Mouse (Mus musculus): ENCODE data around the gene Cttnbp2.

Gene Cttnbp2

GRCm38 (mm10) chr6:18477313-18477930 lies 37.2 kb downstream of the Cttnbp2 start:
- in situ Hi-C loops (cut with MboI; ENCODE audit: low pct_unique_long_range_greater_than_20kb in 1 of 2, low sequenced_read_pairs in 2 of 2, unreplicated experiment in 1 of 2): no loop called here

- in situ Hi-C loops (cut with MboI; ENCODE audit: low pct_unique_long_range_greater_than_20kb in 1 of 2, low sequenced_read_pairs in 2 of 2, unreplicated experiment in 1 of 2): no loop called here
Measured at GRCm38 (mm10) chr6:18474983-18475382, 39.7 kb downstream of the Cttnbp2 start.

- in situ Hi-C loops (cut with MboI; ENCODE audit: low pct_unique_long_range_greater_than_20kb in 1 of 2, low sequenced_read_pairs in 2 of 2, unreplicated experiment in 1 of 2): no loop called here
Measured at GRCm38 (mm10) chr6:18474541-18474940, 40.1 kb downstream of the Cttnbp2 start.

DNA sequence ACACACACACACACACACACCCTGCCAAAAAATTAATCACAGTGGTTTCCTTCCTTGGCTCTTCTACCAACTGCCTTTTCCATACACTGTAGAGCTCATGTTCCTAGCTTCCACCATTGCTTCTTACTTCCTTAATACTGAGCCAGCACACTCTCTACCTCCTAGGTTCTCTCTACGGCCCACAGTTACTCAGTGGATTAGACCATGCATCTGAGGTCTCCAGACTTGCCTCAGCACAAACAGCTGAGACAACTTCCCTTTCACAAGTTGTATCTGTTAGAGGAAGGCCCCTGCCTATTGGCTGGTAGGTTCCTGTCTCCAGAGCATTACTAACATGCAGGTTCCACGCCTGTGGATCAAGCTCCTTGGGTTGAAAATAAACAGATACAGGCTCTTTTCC lies 45.4 kb downstream of the Cttnbp2 start:
- in situ Hi-C loops (cut with MboI; ENCODE audit: low pct_unique_long_range_greater_than_20kb in 1 of 2, low sequenced_read_pairs in 2 of 2, unreplicated experiment in 1 of 2): no loop called here

- in situ Hi-C loops (cut with MboI; ENCODE audit: low pct_unique_long_range_greater_than_20kb in 1 of 2, low sequenced_read_pairs in 2 of 2, unreplicated experiment in 1 of 2): no loop called here
Measured at GRCm38 (mm10) chr6:18467777-18468176, 46.9 kb downstream of the Cttnbp2 start.

DNA sequence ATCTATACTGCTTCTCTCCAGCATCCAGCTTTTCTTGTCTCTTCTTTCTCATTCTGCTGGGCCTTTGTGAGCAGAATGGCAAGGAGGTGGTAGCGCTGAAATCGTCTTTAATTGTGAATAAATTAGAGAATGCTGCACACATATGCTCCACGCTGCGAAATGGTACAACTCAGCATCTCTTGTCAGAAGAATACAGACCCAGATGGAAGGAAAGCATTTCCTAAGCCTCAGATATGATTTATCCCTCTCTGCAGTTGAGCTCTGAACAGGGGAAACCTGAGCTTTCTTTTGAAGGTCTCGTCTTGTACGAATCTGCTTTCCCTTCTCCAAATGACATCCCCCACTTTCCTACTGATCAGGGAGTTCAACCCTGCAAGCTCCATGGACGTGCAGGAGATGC lies 48.4 kb downstream of the Cttnbp2 start:
- in situ Hi-C loops (cut with MboI; ENCODE audit: low pct_unique_long_range_greater_than_20kb in 1 of 2, low sequenced_read_pairs in 2 of 2, unreplicated experiment in 1 of 2): no loop called here

DNA sequence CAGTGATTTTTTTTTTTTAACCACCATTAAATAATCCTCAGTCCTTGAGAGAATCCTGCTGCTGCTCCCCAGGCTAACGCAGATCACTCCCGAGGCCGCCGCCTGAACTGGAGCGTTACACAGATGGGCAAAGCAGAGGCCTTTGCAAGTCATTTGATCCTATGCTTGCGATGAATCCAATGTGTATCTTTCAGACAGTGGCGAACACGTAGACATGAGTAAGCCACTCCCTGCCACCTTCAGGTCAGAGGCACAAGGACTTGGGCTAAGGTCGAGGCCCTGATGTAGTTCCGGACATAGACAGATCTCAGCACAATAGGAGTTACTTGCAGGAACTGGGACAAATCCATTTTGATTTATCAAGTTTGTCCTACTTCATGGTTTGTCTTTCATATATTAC lies 49.0 kb downstream of the Cttnbp2 start:
- in situ Hi-C loops (cut with MboI; ENCODE audit: low pct_unique_long_range_greater_than_20kb in 1 of 2, low sequenced_read_pairs in 2 of 2, unreplicated experiment in 1 of 2): no loop called here

- in situ Hi-C loops (cut with MboI; ENCODE audit: low pct_unique_long_range_greater_than_20kb in 1 of 2, low sequenced_read_pairs in 2 of 2, unreplicated experiment in 1 of 2): no loop called here
Measured at GRCm38 (mm10) chr6:18459657-18460056, 55.0 kb downstream of the Cttnbp2 start.

GRCm38 (mm10) chr6:18450551-18451193 lies 64.0 kb downstream of the Cttnbp2 start:
- in situ Hi-C loops (cut with MboI; ENCODE audit: low pct_unique_long_range_greater_than_20kb in 1 of 2, low sequenced_read_pairs in 2 of 2, unreplicated experiment in 1 of 2): no loop called here

DNA sequence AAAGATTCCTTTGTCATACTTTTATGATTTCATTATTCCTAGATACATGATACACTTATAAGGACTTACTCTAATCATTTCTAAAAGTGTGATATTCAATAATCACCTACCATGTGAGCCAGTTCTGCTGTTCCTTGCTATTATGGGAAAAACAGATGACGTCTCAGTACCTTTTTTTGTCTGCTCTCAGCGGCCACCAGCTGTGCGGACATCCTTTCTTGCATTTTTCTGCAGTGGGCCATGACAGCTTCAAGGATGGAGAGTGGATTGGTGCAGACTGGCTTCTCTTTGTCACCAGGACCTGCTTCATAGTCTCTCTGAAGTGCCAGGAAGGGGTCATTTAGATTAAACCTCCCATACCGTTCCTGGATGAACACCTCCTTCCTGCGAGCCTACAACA lies 66.6 kb downstream of the Cttnbp2 start:
- in situ Hi-C loops (cut with MboI; ENCODE audit: low pct_unique_long_range_greater_than_20kb in 1 of 2, low sequenced_read_pairs in 2 of 2, unreplicated experiment in 1 of 2): no loop called here

GRCm38 (mm10) chr6:18446917-18447316 lies 67.7 kb downstream of the Cttnbp2 start:
- in situ Hi-C loops (cut with MboI; ENCODE audit: low pct_unique_long_range_greater_than_20kb in 1 of 2, low sequenced_read_pairs in 2 of 2, unreplicated experiment in 1 of 2): no loop called here

DNA sequence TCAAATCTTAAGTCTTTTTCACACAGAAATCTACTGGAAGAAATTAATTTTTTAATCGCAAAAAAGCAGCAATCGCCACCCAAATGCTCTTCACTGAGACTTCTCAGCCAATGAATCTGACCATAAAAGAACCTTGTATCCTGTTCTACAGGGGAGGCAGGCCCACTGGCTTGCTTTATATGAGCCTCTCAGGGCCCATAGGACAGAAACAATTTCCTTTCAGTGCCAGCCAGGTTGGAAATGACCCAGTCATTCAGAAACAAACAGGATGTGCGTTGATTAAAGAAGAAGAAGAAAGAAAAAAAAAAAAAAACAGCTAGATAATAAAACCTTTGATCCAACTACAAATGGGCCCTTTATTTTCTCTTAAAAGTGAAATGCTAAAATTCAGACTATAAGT lies 68.3 kb downstream of the Cttnbp2 start:
- in situ Hi-C loops (cut with MboI; ENCODE audit: low pct_unique_long_range_greater_than_20kb in 1 of 2, low sequenced_read_pairs in 2 of 2, unreplicated experiment in 1 of 2): no loop called here

- in situ Hi-C loops (cut with MboI; ENCODE audit: low pct_unique_long_range_greater_than_20kb in 1 of 2, low sequenced_read_pairs in 2 of 2, unreplicated experiment in 1 of 2): no loop called here
Measured at GRCm38 (mm10) chr6:18445747-18446146, 68.9 kb downstream of the Cttnbp2 start.

DNA sequence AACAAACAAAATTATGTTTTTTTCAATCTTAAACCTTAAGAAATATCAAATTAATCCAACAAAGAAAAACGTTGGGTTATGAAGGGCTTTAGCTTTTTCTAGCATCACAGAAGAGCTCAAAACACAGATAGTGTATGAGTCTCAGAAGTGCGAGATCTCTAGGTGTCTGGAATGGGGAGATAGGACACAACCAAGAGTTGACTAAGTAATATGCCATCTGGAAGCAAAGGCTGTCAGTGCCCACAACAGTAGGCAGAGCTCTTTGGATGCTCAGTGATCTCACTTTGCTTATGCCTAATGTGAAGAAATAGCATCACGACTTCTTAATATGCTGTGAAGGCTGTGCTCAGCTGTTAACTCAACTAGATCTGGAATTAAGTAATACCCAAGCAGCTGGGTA lies 72.3 kb downstream of the Cttnbp2 start:
- in situ Hi-C loops (cut with MboI; ENCODE audit: low pct_unique_long_range_greater_than_20kb in 1 of 2, low sequenced_read_pairs in 2 of 2, unreplicated experiment in 1 of 2): no loop called here

DNA sequence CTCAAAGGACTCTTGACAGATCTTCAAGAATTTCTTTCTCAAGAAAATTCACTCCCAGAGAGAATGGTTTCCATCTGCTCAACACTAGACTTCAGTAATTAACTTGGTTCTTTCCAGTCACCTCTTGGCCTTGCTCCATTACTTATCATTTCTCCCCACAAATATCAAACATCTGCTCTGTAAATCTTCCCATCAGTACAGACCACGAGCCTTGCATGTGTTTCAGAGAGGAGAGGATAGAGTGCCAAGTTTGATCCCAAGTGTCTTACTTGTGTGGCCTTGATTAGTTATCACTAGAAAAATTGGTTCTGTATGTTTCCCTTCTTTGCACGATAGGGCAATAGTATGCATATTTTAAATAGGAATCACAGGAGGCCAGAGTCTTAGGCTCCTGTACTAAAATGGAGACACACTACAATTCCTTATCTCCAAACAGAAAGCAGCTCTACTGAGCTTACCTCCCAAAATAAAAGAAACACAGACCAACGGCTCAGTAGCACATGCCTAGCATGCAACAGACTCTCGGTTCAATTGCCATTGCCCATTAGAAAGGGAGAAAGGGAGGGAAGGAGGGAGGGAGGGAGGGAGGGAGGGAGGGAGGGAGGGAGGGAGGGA lies 73.6 kb downstream of the Cttnbp2 start:
- in situ Hi-C loops (cut with MboI; ENCODE audit: low pct_unique_long_range_greater_than_20kb in 1 of 2, low sequenced_read_pairs in 2 of 2, unreplicated experiment in 1 of 2): no loop called here

DNA sequence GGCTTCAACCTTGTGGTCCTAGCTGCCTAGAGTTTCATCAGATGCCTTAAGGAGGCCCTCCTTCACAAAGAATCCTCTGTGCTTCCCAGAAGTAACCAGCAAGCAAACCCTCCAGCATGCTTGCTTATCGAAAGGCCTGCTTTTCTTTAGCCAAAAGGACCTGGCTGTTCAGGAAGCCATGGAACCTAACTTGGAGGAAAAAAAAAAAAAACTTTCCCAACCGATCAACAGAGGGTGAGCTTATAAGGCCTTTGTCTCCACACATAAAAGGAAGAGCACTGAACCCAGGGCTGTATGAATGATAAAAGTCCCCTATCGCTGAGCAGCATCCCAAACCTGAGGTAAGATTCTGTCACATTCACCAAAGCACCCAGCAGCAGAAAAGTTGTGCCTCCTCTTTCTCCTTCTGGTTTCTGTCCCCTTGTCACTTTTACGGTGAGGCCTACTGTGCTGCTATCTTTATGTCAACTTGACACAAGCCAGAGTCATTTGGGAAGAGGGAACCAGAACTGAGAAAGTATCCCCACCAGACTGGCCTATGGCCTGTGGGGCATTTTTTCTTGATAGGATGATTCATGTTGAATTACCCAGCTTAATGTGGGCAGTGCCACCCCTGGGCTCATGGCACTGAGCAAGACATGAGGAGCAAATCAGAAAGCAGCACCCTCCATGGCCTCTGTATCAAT lies 78.4 kb downstream of the Cttnbp2 start:
- in situ Hi-C loops (cut with MboI; ENCODE audit: low pct_unique_long_range_greater_than_20kb in 1 of 2, low sequenced_read_pairs in 2 of 2, unreplicated experiment in 1 of 2): no loop called here

GRCm38 (mm10) chr6:18434828-18435531 lies 79.7 kb downstream of the Cttnbp2 start:
- in situ Hi-C loops (cut with MboI; ENCODE audit: low pct_unique_long_range_greater_than_20kb in 1 of 2, low sequenced_read_pairs in 2 of 2, unreplicated experiment in 1 of 2): no loop called here

GRCm38 (mm10) chr6:18434355-18434754 lies 80.3 kb downstream of the Cttnbp2 start:
- in situ Hi-C loops (cut with MboI; ENCODE audit: low pct_unique_long_range_greater_than_20kb in 1 of 2, low sequenced_read_pairs in 2 of 2, unreplicated experiment in 1 of 2): no loop called here

DNA sequence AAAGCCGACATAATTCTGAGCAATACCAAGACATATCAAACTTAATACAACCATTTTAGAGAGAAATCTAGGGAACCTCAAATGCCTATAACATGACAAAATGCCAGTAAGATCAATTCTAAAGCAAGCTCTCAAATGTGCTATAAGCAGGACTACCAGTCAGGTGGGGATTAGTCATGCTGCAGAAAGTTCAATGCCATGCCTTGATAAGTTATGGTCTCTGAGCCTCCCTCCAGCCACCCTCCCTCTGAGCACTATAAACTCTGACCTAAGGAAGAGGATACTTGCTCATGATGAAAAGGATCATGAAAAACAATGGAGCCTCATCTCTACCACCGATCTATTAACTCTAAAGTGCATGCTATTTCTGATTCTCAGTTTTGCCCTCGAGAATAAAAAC lies 82.3 kb downstream of the Cttnbp2 start:
- in situ Hi-C loops (cut with MboI; ENCODE audit: low pct_unique_long_range_greater_than_20kb in 1 of 2, low sequenced_read_pairs in 2 of 2, unreplicated experiment in 1 of 2): no loop called here

All from mouse embryonic stem cell (cell line).